Mouse (Mus musculus) lung, embryonic 16.5 days (tissue): ENCODE data around the gene Mast4. TPM values are rescaled to one million over a fixed set of nuclear protein-coding genes. Genes with fewer than 3 reads are reported as not detected.

Source experiments
- ATAC-seq: fragments of 200-750 bp; cut with Nextera tagmentation; 2 replicates; pipeline ENCODE4 v1.8.0; 2017; ENCODE audit warnings: low read depth, mild to moderate bottlenecking, moderate library complexity
- H3K27ac ChIP-seq: fragments of 300-500 bp; sonication (generic); 2 replicates; pipeline ENCODE4 v1.5.1; 2014; ENCODE audit warnings: mild to moderate bottlenecking, control low read depth, low read length
- H3K27me3 ChIP-seq: fragments of 300-500 bp; sonication (generic); 2 replicates; pipeline ENCODE4 v1.6.1; 2014; ENCODE audit warnings: low read depth, low read length, mixed read lengths; ENCODE audit not compliant: control insufficient read depth, insufficient read depth
- H3K36me3 ChIP-seq: fragments of 300-500 bp; sonication (generic); 2 replicates; pipeline ENCODE4 v1.6.1; 2014; ENCODE audit warnings: low read length; ENCODE audit not compliant: control insufficient read depth, insufficient read depth
- H3K4me1 ChIP-seq: fragments of 300-500 bp; sonication (generic); replicated peaks from 2 replicates; pipeline ENCODE4 v1.6.1; 2014; ENCODE audit warnings: low read length, mixed read lengths; ENCODE audit not compliant: control insufficient read depth, insufficient read depth
- H3K4me2 ChIP-seq: fragments of 300-500 bp; sonication (generic); 2 replicates; pipeline ENCODE4 v1.6.1; 2014; ENCODE audit warnings: low read depth, low read length, control low read depth
- H3K4me3 ChIP-seq: fragments of 300-500 bp; sonication (generic); 2 replicates; pipeline ENCODE4 v1.5.1; 2014; ENCODE audit warnings: mild to moderate bottlenecking, low read length, control low read depth
- H3K9ac ChIP-seq: fragments of 300-500 bp; sonication (generic); 2 replicates; pipeline ENCODE4 v1.6.1; 2014; ENCODE audit warnings: low read length, control low read depth
- H3K9me3 ChIP-seq: fragments of 300-500 bp; sonication (generic); 2 replicates; pipeline ENCODE4 v1.6.1; 2016; ENCODE audit warnings: low read length; ENCODE audit not compliant: control insufficient read depth
- WGBS: fragments of 180-500 bp; shearing (Covaris S2); extraction: QIAGEN DNeasy Blood & Tissue Kit; methylation state at CpG from one replicate; pipeline ENCODE4 v1.1.7; 2014; 5-methylcytosine and 5-hydroxymethylcytosine counted together
- polyA plus RNA-seq: library from polyadenylated mRNA; unstranded; fragments of >200 nt; fragmentation: Nextera tagmentation; extraction: Ambion mirVana; gene quantifications from 2 replicates; pipeline ENCODE4 v1.2.1, GENCODE M21; 2015

The Mast4 gene
- polyA plus RNA-seq, 1 experiment from 2014 or later: 30.2 TPM

DNA sequence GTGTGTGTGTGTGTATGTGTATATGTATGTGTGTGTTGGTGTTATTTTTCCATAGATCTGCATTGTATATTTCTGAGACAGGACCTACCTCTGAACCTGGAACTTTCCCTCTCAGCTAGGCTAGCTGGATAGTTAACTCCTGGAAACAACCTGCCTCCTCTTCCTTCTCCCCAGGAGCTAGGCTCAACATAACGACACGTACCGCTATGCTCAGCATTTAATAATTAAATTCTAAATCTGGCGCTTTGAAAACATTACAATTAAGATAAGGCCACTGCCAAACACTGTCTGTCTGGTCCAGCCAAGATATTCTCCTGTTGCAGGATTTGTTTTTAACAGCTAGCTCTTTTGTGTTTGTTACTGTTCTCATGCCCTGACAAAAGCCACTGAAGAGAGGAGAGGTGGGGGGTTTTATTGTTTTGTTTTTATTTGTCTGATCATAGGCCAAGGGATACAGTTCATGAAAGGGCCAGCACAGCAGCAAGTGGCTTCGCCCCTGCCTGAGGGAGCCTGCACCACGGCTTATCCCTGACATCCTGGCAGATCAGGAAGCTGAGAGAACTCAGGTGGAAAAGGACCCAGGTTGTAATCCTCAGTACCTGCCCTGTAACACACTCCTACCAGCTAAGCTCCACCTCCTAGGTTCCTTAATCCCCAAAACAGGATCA, 205.0 kb downstream of the Mast4 start:
- Histone ChIP-seq H3K27me3 (no peaks in the 10 kb centered on the region), H3K9me3 (no peaks in the 10 kb centered on the region), H3K27ac (no peak overlapping the region), H3K36me3 (no peaks in the 10 kb centered on the region), H3K9ac (no peak overlapping the region), H3K4me1 (no peaks in the 10 kb centered on the region), H3K4me3 (no peak overlapping the region), H3K4me2 (no peak overlapping the region)
- no peak for ATAC-seq
- 60% methylated on average over 6 of the region's 6 CpGs for WGBS

DNA sequence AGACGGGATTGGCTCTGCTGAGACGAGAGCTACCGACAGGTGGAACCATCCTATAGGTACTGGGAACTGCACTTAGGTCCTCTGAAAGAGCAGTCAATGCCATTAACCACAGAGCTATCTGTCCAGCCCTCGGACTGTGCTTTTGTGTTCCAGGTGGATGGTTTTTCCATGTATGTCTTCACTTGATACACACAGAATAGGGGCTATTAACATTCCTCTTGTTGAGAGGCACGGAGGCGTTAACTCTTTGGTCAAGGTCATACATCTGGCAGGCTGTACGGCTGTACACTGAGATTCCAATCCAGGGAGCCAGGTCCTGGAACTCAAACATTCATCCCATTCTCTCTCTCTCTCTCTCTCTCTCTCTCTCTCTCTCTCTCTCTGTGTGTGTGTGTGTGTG, 205.6 kb downstream of the Mast4 start:
- Histone ChIP-seq H3K9ac (no peak overlapping the region), H3K27ac (no peak overlapping the region), H3K4me2 (no peak overlapping the region), H3K27me3 (no peaks in the 10 kb centered on the region), H3K36me3 (no peaks in the 10 kb centered on the region), H3K4me3 (no peak overlapping the region), H3K4me1 (no peaks in the 10 kb centered on the region), H3K9me3 (no peaks in the 10 kb centered on the region)
- ATAC-seq: no peak
- 62% methylated on average over 7 of the region's 7 CpGs for whole genome bisulfite sequencing

- Histone ChIP-seq H3K4me2 (no peak overlapping the region), H3K36me3 (no peaks in the 10 kb centered on the region), H3K4me1 (no peaks in the 10 kb centered on the region), H3K27ac (no peak overlapping the region), H3K9me3 (no peaks in the 10 kb centered on the region), H3K4me3 (no peak overlapping the region), H3K9ac (no peak overlapping the region), H3K27me3 (no peaks in the 10 kb centered on the region)
- ATAC-seq: no peak
- 73% methylated on average over 5 of the region's 5 CpGs for WGBS
Measured at GRCm38 (mm10) chr13:103127594-103127993, 206.7 kb downstream of the Mast4 start.

- Histone ChIP-seq H3K4me1 (no peaks in the 10 kb centered on the region; the same call in 1 of the 2 replicates), H3K9ac (no peak overlapping the region), H3K9me3 (no peaks in the 10 kb centered on the region), H3K36me3 (no peaks in the 10 kb centered on the region), H3K27me3 (no peaks in the 10 kb centered on the region), H3K27ac (no peak overlapping the region), H3K4me2 (no peak overlapping the region), H3K4me3 (no peak overlapping the region)
- no peak for ATAC-seq
- 83% methylated on average over 9 of the region's 9 CpGs for WGBS
Measured at GRCm38 (mm10) chr13:103123716-103124115, 210.6 kb downstream of the Mast4 start.

DNA sequence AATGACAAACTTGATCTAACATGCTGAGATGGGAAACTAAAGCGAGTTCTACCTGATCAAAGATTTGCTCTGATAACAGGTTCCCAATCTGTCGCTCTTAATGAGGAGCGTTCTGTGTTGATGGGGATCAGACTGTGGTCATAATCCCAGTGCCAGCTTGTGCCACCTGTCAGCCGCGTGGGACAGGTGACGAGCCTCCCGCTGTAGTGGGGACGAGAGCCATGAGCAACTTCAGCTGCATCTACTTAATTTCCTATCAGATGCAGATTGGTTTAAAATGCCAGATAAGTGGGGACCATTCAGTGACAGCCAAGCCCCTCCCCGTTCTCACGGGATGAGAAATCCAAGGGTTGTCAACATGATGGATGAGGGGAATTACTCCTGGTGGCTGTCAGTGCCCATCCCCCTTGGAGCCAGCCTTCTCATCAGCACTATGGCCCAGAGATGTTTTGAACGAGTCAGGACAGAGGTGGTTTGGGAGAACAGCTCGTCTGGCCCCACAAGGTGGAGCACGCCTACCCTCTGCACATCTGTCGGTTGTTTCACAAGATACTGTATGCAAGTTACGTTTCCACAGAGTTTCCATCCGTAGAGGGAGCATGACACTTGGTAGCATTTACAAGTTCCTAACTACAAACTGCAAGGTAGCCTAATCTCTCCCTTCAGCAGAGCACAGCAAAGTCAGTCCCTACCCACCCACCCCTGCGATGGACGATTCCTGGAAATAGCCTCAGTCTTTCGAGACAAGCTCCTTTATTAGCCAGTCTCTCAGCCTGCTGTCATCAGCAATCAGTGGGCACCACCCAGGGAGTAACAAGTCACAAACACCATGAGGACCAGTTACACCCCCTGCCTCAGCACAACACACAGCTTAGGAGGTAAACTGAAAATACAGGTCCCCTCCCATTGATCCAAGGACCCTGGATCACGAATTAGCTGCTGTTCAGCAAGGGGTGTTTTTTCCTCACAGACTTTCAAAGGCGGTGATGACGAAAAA, 212.2 kb downstream of the Mast4 start:
- Histone ChIP-seq H3K9ac (no peak overlapping the region), H3K4me3 (no peak overlapping the region), H3K4me1 (no peaks in the 10 kb centered on the region; the same call in 1 of the 2 replicates), H3K27me3 (no peaks in the 10 kb centered on the region), H3K36me3 (no peaks in the 10 kb centered on the region), H3K27ac (no peak overlapping the region), H3K4me2 (no peak overlapping the region), H3K9me3 (no peaks in the 10 kb centered on the region)
- no peak for ATAC-seq
- WGBS: 35% methylated on average over 22 of the region's 22 CpGs

DNA sequence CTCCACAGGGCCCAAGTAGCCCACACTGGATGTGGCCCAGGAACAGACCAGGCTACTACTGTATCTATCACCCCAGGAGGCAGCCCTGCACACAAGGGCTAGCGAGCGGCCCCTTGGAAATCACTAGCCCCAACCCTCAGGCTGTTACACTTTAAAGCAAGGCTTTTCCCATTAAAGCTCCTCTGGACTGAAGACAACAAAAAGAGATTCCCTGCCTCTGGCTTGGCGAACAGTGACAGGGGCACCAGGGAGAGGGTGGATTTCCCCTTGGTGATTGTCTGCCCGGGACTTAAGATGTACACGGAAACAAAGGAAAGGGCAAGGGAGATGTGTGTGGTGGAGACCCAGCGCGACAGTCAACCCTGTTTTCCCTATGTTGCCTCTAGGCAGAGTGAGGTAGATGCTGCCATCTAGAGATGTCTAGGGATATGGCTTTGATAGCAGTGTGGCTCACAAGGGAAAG, 213.6 kb downstream of the Mast4 start:
- WGBS: 16% methylated on average over 7 of the region's 7 CpGs

DNA sequence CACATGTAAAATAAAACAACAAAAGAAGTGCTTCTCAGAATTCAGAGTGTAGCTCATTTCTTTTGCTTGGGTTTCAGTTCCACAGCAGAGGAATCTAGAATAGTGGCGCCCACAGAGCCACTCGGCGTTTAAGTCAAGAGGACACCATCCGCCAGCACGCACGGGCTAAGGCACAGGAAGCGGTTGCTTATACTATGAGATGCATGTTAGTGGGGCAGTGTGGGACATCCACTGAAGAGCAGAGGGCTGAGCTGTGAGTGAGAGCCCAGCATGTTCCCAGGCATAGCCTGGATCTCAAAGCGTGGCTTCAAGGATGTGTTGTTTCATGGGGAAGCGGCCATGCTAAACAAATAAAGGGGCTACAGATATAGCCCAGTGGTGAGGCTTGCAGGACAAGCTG, 214.6 kb downstream of the Mast4 start:
- H3K9me3 ChIP-seq: no peaks in the 10 kb centered on the region
- no peak overlapping the region for H3K9ac ChIP-seq
- H3K4me3 ChIP-seq: no peak overlapping the region
- no peak overlapping the region for H3K27ac ChIP-seq
- H3K4me1 ChIP-seq: peaks cover 2% of the 10 kb centered on the region; the same call in 1 of the 2 replicates
- H3K27me3 ChIP-seq: no peaks in the 10 kb centered on the region
- peak; percentile 69 for ATAC-seq
- H3K36me3 ChIP-seq: no peaks in the 10 kb centered on the region
- 61% methylated on average over 9 of the region's 9 CpGs for WGBS
- no peak overlapping the region for H3K4me2 ChIP-seq

More for the DNA sequence above, 213.6 kb downstream of the Mast4 start:
- Histone ChIP-seq H3K9ac (peak overlapping the region; percentile 25; the same call in 1 of the 2 replicates), H3K4me1 (no peaks in the 10 kb centered on the region; the same call in 1 of the 2 replicates), H3K4me3 (no peak overlapping the region), H3K9me3 (no peaks in the 10 kb centered on the region), H3K27me3 (no peaks in the 10 kb centered on the region), H3K27ac (no peak overlapping the region), H3K4me2 (peak overlapping the region; percentile 9; the same call in 1 of the 2 replicates), H3K36me3 (no peaks in the 10 kb centered on the region)
- peak; percentile 79 for ATAC-seq

- Histone ChIP-seq H3K9me3 (no peaks in the 10 kb centered on the region), H3K27ac (no peak overlapping the region), H3K36me3 (no peaks in the 10 kb centered on the region), H3K4me1 (peaks cover 15% of the 10 kb centered on the region), H3K9ac (no peak overlapping the region), H3K27me3 (no peaks in the 10 kb centered on the region), H3K4me2 (no peak overlapping the region), H3K4me3 (no peak overlapping the region)
- no peak for ATAC-seq
- WGBS: 89% methylated on average over 4 of the region's 4 CpGs
Measured at GRCm38 (mm10) chr13:103115116-103115515, 219.2 kb downstream of the Mast4 start.

GRCm38 (mm10) chr13:103114274-103114673, 220.0 kb downstream of the Mast4 start:
- WGBS: 42% methylated on average over 5 of the region's 5 CpGs
- Histone ChIP-seq H3K27ac (no peak overlapping the region), H3K4me3 (no peak overlapping the region), H3K9me3 (no peaks in the 10 kb centered on the region), H3K27me3 (no peaks in the 10 kb centered on the region), H3K9ac (no peak overlapping the region; the same call in 1 of the 2 replicates), H3K4me2 (no peak overlapping the region), H3K36me3 (no peaks in the 10 kb centered on the region), H3K4me1 (peaks cover 18% of the 10 kb centered on the region)
- peak; percentile 76 for ATAC-seq
